Mouse (Mus musculus) c-Kit-positive CD71-positive TER-119-negative erythroid progenitor cells, embryonic 14.5 days (primary cell): ENCODE measurements around the gene Pdf.
"Not testable (repeated sequence)": the region's sequence is repeated elsewhere in the genome, so short reads cannot be mapped to it uniquely, and the experiment has no call there.

Experiments
- DNase-seq: peaks from one replicate; pipeline ENCODE4 v3.0.0-alpha.2; 2013; ENCODE audit warnings: low read depth

Pdf gene

GRCm38 (mm10) chr8:107035641-107036040 lies 12.8 kb downstream of the Pdf start:
- DNase-seq: no peak

DNA sequence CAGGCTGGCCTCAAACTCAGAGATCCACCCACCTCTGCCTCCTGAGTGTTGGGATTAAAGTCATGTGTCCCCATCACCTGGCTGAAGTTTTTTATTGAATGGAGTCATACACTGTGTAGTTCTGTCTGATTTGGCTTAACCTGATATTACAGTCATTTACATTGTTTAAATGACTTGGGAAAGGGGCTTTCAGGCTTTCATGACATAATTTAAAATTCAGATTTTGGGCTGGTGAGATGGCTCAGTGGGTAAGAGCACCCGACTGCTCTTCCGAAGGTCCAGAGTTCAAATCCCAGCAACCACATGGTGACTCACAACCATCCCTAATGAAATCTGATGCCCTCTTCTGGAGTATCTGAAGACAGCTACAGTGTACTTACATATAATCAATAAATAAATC lies 14.8 kb downstream of the Pdf start:
- not testable (repeated sequence) for DNase-seq

DNA sequence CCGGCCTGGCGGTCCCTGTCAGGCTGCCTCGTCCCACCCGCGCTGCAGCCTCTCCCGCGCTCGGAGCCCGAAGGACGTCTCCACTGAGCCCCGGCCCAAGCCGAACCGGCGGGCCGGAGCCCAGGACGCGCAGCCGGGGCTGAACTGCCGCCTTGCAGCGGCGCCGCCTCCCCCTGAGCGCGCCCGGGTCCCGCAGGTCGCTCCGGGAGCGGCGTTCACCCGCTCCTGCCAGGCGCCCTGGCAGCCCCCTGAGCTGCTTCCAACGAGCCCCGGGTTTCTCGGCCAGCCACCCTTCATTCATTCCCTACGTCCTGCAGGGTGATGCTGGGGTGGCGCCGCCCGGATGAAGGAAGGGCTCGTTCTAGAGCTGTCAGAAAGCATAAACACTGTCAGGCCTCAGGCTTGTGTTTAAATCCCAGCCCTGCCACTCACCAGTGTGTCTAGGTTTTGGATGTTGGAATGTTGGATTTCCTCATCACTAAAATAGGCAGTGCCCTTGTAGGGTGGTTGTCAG lies 16.8 kb downstream of the Pdf start:
- DNase-seq: peak; percentile 27

DNA sequence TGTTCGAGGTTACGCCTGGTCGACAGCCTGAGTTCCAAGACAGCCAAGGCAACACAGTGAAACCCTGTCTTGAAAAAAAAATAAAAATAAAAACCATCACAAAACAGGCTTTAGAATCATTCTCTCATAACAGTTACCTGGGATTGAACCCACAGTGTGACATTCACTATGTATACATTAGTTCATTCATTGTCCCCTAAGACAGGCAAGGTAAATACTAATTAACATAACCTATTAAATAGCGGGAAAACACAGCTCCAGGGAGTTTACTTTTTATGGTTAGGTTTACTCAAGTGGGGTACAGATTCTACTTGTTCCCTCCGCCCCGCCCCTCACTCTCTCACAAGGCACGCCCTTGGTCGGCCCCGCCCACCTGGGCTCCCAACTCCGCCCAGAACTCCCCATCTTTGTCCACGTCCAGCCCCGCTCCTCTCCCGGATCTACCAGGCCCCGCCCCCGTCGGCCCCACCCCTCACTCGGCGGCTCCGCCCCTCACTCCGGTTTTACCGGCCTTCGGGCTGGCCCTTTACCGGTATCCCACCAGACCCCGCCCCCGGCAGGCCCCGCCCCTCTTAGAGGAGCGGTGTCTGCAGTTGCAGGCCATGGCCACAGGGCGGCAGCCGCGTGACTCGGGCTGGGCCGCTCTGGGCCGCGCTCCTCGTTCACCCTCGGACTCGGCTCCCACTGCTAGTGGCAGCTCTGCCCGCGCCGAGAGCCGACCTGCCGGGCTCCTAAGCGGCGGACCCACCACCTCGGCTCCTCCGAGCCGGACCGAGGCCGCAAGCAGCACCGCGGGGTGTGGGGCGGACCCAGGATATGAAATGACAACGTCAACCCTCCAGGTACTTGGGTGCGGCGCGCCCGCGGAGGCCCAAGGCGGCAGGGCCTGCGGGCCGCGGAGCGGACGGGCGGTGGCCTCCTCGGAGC lies 17.5 kb downstream of the Pdf start, which contains the start of gene Vps4a:
TSS of gene Vps4a (plus strand) at position 573 of the 927 bp plus-strand sequence.
- peak; percentile 82 for DNase-seq

DNA sequence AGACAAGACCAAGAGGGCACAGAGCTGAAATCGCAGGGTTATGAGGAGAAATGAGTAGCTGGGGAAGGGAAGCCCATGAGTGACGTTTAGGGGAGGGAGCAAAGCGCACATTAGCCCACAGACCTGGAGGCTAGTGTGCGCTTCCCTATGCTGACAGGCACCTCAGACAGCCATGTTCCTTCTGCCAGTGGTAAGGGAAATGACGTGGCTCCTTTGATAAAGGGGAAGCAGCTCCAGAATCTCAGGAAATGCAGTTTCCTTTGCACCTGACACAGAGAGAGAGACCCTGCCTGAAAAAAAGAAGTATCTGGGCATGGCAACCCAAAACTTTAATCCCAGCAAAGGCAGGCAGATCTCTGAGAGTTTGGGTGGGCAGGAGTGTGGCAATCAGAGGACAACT lies 18.4 kb downstream of the Pdf start:
- DNase-seq: no peak

GRCm38 (mm10) chr8:107029310-107029709 lies 19.1 kb downstream of the Pdf start:
- DNase-seq: no peak

DNA sequence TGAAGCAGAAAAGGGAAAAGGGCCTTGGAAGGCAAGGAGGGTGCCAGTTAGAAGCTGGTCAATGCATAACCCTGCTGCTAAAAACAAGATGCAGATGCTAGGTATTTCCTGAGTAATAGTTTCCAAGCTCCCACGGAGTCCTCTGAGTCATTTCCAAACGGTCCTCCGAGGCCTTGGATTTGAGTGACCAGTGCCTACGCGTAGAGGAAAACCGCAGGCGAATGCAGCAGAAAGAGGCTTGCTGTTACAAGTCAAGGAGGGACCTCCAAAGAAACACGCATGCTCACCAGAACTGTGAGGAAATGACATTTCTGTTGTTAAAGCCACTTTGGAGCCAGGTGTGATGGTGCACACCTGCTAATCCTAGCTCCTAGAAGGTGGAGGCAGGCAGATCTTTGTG lies 24.9 kb downstream of the Pdf start:
- no peak for DNase-seq

- DNase-seq: no peak
Measured at GRCm38 (mm10) chr8:107014915-107015314, 33.5 kb downstream of the Pdf start.

- DNase-seq: no peak
Measured at GRCm38 (mm10) chr8:107012666-107013065, 35.7 kb downstream of the Pdf start.

DNA sequence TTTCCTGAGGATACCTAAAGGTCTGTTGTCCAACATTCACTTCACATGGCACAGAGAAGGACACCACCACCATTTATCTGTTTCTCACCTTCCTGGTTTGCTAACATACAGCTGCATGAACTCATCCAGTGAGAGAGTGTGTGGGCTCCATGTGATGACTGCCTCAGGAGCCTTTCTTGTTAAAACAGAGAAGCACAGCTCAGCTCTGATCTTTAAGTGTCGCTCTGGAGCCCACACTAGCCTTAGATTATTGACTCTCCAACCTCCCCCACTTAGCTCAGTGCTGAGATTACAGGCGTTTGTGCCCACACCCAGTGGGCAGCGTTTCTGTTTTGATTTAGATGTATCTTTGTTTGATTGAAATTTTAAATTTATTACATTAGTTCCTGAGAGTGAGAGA lies 40.6 kb downstream of the Pdf start:
- DNase-seq: no peak

DNA sequence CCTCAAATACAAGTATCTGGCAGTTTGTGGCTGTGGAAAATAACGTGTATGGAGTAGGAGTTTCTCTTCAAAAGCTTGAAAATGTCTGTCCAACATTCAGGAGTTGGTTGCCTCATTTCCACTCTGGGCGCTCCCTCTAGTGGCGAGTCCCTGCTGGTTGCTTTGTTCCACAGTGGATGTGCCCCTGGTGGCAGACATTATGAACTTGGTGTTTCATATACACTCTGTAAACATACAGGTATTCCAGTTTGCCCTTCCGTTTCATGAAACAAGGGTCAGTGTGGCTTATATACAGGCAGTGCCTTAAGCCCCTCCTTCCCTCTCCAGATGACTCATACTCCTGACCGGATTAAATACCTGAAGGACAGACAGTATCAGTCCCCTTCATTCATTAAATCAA lies 45.9 kb downstream of the Pdf start:
- DNase-seq: peak; percentile 71

- no peak for DNase-seq
Measured at GRCm38 (mm10) chr8:106999068-106999467, 49.3 kb downstream of the Pdf start.

- no peak for DNase-seq
Measured at GRCm38 (mm10) chr8:106997416-106997815, 51.0 kb downstream of the Pdf start.

DNA sequence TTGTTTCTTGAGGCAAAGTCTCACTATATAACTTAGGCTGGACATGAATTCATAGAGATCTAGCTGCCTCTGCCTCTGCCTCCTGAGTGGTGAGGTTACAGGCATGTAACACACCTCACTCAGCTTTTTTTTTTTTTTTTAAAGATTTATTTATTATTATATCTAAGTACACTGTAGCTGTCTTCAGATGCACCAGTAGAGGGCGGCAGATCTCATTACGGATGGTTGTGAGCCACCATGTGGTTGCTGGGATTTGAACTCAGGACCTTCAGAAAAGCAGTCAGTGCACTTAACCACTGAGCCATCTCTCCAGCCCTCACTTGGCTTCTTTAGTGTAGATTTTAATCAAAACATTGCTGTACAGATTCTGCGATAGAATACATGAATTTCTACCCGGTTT lies 52.1 kb downstream of the Pdf start:
- not testable (repeated sequence) for DNase-seq
